Mouse (Mus musculus): ENCODE data around the gene 2810408A11Rik. TPM values are rescaled to one million over a fixed set of nuclear protein-coding genes. Genes with fewer than 3 reads are reported as not detected.
A peak's percentile ranks its signal among the peaks of the same experiment; 100 is the strongest.
"Not testable (repeated sequence)": the region's sequence is repeated elsewhere in the genome, so short reads cannot be mapped to it uniquely, and the experiment has no call there.

The 2810408A11Rik gene
- total RNA-seq, 2 experiments from 2014 or later, result 2.1 to 2.7 TPM

- no peak for DNase-seq
- intact Hi-C loops (cut with DNase I), result loop anchor here (5.0 kb wide), 1 partner anchor 279 kb away; the partner anchor contains the start of gene Slc16a11
These were observed 32.3 kb upstream of the 2810408A11Rik start for GRCm38 (mm10) chr11:69933066-69933465.

DNA sequence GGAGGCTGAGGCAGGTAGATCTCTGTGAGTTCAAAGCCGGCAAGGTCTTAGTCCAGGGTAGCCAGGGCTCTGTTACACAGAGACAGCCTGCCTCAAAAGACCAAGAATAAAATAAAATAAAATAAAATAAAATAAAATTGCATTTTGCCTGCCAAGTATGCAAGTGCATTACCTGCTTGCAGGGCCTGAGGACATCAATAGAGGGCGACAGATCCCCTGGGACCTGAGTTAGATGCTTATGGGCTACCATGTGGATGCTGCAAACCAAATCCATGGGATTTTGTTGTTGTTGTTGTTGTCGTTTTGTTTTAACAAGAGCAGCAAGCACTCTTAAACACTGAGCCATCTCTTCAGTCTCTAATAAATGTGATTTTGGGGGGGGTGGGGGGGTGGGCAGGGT is 31.5 kb upstream of the 2810408A11Rik start:
- intact Hi-C loops (cut with DNase I), result loop anchor here (5.0 kb wide), 1 partner anchor 280 kb away; the partner anchor contains the start of gene Slc16a11
- no peak for DNase-seq

DNA sequence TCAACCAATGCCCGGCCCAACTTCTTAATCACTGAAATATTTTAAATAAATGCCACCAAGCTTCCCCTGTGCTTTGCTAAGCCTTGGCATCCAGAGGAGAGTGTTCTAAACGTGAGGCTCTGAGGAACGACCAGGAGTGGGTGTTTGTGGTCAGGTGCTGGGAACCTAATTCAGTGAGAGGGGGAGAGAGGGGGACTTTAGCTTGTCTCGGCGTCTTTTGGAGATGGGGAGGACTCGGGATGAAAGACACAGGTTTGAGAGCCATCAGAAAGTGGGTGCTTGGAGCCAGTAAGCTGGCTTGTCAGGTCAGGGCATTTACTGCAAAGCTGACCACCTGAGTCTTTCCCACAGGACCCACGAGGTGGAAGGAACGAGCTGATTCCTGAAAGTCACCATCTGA is 31.0 kb upstream of the 2810408A11Rik start:
- DNase-seq, result no peak

DNA sequence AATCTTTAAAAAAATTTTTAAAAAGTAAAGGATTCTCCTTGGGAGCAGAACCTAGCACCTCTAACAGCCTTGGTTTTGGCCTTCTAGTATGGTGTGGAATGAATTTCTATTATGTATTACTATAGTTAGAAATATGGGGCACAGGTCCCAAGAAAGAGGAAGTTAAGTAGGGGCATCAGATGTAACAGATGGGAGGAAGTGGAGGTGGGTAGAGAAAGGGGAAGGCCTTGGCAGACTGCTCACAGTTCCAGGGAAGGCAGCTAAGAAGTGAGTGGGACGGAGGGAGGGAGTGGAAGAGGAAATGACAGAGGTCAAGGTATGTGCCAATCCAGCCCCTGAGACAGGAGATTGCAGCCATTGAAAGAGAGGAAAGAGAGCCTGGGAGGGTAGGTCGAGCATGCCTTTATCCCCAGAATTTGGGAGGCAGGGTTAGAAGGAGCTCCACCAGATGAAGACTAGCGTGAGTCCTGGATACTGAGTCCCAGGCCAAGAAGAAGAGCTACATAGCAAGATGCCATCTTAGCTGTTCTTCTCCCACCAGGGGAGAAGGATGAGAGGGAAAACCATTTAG is 30.3 kb upstream of the 2810408A11Rik start:
- DNase-seq, result no peak
- intact Hi-C loops (cut with DNase I), result loop anchor here (5.0 kb wide), 1 partner anchor 281 kb away; the partner anchor contains the start of gene Slc16a11

More for the DNA sequence above, 31.0 kb upstream of the 2810408A11Rik start:
- intact Hi-C loops (cut with DNase I), result loop anchor here (5.0 kb wide), 1 partner anchor 281 kb away; the partner anchor contains the start of gene Slc16a11

- intact Hi-C loops (cut with DNase I), result loop anchor here (5.0 kb wide), 1 partner anchor 282 kb away; the partner anchor contains the start of gene Slc16a11
- not testable (repeated sequence) for DNase-seq
These were observed 29.4 kb upstream of the 2810408A11Rik start for GRCm38 (mm10) chr11:69930176-69930575.

DNA sequence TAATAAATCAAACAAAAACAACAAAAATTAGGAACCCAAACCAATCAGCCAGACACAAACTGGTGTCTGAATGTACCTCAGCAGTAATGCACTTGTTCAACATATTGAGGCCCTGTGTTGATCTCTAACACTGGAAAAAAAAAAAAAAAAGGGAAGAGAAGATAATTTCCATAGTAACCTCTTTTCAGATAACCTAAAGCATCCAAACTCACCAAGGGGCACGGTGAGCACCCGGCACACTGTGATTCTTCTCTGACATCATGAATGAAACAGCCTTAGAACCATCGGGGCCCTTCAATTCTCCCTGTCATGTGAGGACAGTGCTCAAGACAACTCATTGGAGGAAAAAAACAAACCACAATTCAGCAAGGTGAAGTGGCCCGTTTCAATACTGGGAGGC is 28.9 kb upstream of the 2810408A11Rik start:
- no peak for DNase-seq
- intact Hi-C loops (cut with DNase I), result loop anchor here (5.0 kb wide), 1 partner anchor 283 kb away; the partner anchor contains the start of gene Slc16a11

- DNase-seq, result no peak
- intact Hi-C loops (cut with DNase I), result no loop called here
These were observed 26.7 kb upstream of the 2810408A11Rik start for GRCm38 (mm10) chr11:69927501-69927900.

DNA sequence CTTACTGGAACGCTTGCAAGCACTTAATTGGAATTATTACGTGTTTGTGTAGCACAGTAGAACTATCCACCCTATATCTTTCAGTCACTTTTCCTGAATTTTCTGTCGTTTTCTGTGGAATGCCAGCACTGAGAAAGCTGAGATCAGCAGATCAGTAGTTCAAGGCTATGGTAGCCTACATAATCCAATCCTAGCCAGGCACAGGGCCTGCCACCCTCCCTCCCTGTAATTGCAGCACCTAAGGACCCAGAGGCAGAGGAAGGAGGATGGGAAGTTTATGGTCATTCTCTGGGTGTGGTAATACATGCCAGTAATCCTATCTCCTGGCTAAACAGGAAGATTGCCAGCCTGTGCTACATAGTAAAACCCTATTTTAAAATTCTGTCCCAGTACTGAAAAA is 22.0 kb upstream of the 2810408A11Rik start:
- DNase-seq, result no peak
- intact Hi-C loops (cut with DNase I), result no loop called here

GRCm38 (mm10) chr11:69922012-69922756 is 21.4 kb upstream of the 2810408A11Rik start:
- intact Hi-C loops (cut with DNase I), result no loop called here
- DNase-seq, result peak in 1 of 2 experiments; percentile 48

DNA sequence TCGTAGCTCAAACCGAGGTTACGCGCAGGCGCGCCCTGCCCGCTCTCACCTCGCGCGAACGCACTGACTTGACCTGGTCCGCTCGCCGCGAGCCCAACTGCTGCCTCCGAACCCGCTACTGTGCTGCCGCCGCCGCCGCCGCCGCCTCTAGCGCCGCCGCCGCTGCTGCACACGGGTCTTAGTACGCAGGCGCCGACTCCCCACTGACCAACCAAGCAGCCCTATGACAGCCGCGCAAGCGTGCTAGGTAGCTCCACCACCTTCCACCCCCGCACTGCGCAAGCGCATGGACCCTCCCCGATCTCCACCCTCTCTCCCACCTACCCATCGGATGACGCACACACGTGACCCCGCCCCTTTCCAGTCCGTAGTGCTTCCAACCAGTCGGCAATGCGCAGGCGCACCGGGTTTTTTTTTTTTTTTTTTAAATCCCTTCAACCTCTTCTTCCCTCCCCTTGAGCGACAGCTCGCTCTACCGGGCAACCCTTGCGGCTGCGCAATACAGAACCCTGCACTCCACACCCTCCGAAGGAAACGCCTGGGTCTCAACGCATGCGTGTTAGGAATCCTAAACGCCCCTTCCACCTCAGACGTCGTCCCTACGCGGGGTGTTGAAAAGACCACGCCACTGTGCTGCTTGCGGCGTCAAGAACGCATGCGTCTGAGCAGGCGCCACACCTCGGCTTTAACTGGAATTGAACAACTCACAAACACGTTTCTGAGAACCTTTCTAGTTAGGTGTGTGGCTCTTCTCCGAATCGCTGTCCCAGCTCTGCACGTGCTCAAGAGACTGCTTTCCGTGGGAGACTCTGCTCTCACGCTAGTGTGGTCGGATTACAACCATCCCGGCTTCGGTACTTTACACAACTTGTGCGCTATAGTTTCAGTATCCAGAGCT is 20.6 kb upstream of the 2810408A11Rik start, which contains the start of gene Eif5a:
TSS of gene Eif5a (minus strand) at position 845 of the 898 bp plus-strand sequence.
- intact Hi-C loops (cut with DNase I), result no loop called here
- peak; percentile 100 for DNase-seq

- peak; percentile 27 to 71 for DNase-seq
- intact Hi-C loops (cut with DNase I), result no loop called here
These were observed 19.7 kb upstream of the 2810408A11Rik start for GRCm38 (mm10) chr11:69920266-69921031.

GRCm38 (mm10) chr11:69919661-69920265 is 19.0 kb upstream of the 2810408A11Rik start:
- intact Hi-C loops (cut with DNase I), result loop anchor here (2.0 kb wide), 1 partner anchor 39 kb away; the partner anchor contains the start of gene Kctd11
- peak; percentile 88 to 91 for DNase-seq

DNA sequence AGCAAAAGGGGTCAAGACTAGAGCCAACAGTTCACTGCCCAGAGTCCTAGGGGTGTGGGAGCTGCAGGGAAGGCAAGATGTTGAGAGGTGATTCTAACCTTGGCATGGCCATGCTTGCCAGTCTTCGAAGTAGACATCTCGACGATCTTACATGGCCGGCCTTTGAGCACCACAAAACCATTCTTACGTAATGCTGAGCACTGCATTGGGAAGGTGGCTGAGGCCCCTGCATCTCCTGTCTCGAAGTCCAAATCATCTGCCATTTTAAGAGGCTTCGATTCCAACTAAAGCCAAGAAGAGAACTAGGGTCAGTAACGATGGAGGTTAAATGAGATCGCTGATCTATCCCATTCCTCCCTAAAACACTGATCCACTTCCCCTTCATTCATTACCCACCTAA is 18.3 kb upstream of the 2810408A11Rik start:
- no peak for DNase-seq
- intact Hi-C loops (cut with DNase I), result loop anchor here (2.0 kb wide), 1 partner anchor 38 kb away; the partner anchor contains the start of gene Kctd11

- intact Hi-C loops (cut with DNase I), result loop anchor here (2.0 kb wide), 1 partner anchor 37 kb away; the partner anchor contains the start of gene Kctd11
- no peak for DNase-seq
These were observed 17.3 kb upstream of the 2810408A11Rik start for GRCm38 (mm10) chr11:69918118-69918517.

DNA sequence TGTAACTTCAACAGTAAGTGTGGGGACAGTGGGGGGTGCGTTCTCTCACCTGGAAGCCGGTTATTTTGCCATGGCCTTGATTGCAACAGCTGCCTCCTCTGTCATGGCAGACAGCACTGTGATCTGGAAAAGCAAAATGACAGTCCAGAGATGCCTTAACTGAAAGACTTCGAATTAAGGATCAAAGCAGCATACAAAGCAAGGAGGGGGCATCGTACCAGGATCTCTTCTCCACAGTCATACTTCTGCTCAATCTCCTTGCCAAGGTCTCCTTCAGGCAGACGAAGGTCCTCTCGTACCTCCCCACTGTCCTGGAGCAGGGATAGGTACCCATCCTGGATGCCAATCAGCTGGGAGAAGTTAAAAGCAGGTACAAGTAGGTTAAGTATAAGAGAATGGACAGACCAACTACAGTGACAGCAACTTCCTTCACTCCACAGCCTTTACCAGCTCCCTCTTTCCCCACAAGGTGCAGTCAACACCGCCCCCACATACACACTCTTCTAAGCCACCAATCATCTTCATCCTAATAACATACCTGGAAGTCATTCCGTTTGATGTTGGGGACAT is 16.7 kb upstream of the 2810408A11Rik start:
- DNase-seq, result no peak
- intact Hi-C loops (cut with DNase I), result loop anchor here (2.0 kb wide), 1 partner anchor 15 kb away; no protein-coding TSS in a partner anchor

DNA sequence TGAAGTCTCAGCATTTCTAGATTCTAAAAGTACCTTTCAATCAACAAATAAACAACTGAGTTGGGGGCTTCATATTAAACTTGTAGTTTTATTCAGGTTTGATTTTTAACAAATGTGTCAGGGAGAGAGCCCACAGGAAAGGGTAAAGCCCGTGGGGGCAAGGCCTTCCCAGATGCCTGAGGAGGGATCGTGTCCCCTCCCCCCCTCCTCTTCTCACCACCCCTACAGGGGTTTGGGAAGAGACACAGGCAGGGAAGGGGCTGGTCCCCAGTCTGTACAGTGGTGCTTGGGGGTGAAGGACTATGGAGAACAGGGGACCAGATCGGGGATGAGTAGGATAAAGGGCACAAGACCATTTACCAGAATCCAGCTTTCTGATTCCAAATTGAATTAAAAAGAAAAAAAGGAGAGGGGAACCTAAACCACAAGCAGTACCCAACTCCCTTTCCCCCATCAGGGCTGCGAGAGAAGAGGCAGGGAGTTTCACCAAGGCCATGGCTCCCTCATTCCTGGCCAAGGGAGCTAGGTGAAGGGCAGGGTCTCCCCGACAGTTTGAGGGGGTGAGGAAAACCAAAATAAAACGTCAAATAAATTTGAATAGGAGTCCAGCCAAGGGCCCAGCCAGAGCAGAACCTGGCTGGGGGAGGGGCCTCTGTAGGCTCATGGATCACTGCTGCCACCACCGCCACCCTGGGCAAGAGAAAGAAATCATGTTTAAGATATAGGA is 16.0 kb upstream of the 2810408A11Rik start:
- not testable (repeated sequence) for DNase-seq
- intact Hi-C loops (cut with DNase I), result loop anchor here (2.0 kb wide), 1 partner anchor 14 kb away; no protein-coding TSS in a partner anchor

GRCm38 (mm10) chr11:69915667-69916627 is 15.2 kb upstream of the 2810408A11Rik start:
- intact Hi-C loops (cut with DNase I), result loop anchor here (2.0 kb wide), 1 partner anchor 13 kb away; no protein-coding TSS in a partner anchor
- DNase-seq, result no peak
